Comparison of ENCODE assay signal across 19 mouse cellular contexts in the genomic region with DNA sequence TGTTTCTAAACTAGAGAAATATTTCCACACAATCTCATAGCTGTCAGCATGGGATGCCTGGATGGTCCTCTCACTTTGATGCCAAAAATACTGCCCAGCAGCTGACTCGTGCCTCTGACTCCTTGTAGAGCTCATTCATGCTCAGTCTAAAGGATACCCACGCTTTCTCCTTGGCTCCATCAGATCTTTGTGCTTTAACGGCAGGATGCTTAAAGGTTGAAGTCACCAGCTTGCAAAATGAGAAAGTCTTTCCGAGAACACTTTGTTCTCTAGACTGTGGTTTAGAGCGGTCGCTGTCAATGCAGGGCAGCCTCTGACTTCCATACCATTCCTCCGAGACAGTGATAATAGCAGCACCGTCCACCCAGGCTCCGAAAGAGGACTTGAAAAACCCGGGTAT.
DNase-seq lines count a peak whose midpoint lies in the region; ATAC-seq and TF ChIP-seq lines count a peak whose summit lies in the region.
"Had no signal": no experiment of that assay in that cellular context is flagged by ENCODE, and none has a peak within 500 bp of the region (broad histone marks: within the 10 kb centered on the region; RNA-seq: fewer than 3 reads in every experiment).

No protein-coding gene starts in this region.

- peak; percentile 48 for ATAC-seq in lung, postnatal 0 days
- ATAC-seq in cerebellum, adult (ENCODE audit: insufficient number of reproducible peaks, low FRiP score, low TSS enrichment) = no peak
- ATAC-seq: liver, postnatal 0 days had no signal

- DNase-seq in gastrocnemius, adult 2 months = no peak
- no peak for DNase-seq in gastrocnemius, postnatal 36 days
- peak; percentile 64 for DNase-seq in lung, postnatal 0 days (ENCODE audit: low spot score)
- no peak for DNase-seq in lung, adult 2 months
- no peak for DNase-seq in layer of hippocampus, adult 9-11 months
- DNase-seq: B cell, adult 2 months; cerebellum, adult 18-20 months; gastrocnemius, postnatal 25 days; layer of hippocampus, postnatal 36 days; liver; liver, postnatal 0 days; thymus, adult 2 months had no signal

- no peak for TF ChIP-seq POLR2A in lung, adult 2 months (IDR thresholded peaks at IDR 0.05; ENCODE audit: borderline replicate concordance, extremely low read depth, low read depth, low read length)
- no peak for TF ChIP-seq POLR2A in embryonic fibroblast, embryonic 13.5 days (IDR thresholded peaks at IDR 0.05; ENCODE audit: low read depth, low read length)
- no peak for TF ChIP-seq POLR2A in small intestine, adult 2 months (IDR thresholded peaks at IDR 0.05; ENCODE audit: low read depth, low read length)

- H3K27ac ChIP-seq in gastrocnemius, adult 2 months = peak overlapping the region; percentile 38; the same call in 1 of the 2 replicates
- peak overlapping the region; percentile 32; the same call in 1 of the 2 replicates for H3K27ac ChIP-seq in lung, postnatal 0 days (ENCODE audit: low read length)
- H3K27ac ChIP-seq in embryonic fibroblast, embryonic 13.5 days (ENCODE audit: insufficient read depth, low read length) = peak overlapping the region; percentile 69
- peak overlapping the region; percentile 54 for H3K27ac ChIP-seq in small intestine, adult 2 months (ENCODE audit: insufficient read depth, low read depth, low read length)
- H3K27ac ChIP-seq: embryonic facial prominence, embryonic 12.5 days; hindbrain, embryonic 13.5 days; kidney, embryonic 15.5 days; midbrain, embryonic 13.5 days had no signal

- 0 out of 2 replicates have a peak, but pooled peaks cover 4% of the 10 kb centered on the region for H3K36me3 ChIP-seq in lung, postnatal 0 days (ENCODE audit: insufficient read depth, low read length)
- H3K36me3 ChIP-seq in small intestine, adult 2 months (ENCODE audit: control insufficient read depth, insufficient read depth, low read length) = peaks cover 53% of the 10 kb centered on the region
- H3K36me3 ChIP-seq: hindbrain, embryonic 13.5 days; midbrain, embryonic 13.5 days had no signal

- H3K27me3 ChIP-seq in lung, postnatal 0 days (replicated peaks; ENCODE audit: insufficient read depth, low read length) = no peaks in the 10 kb centered on the region
- no peaks in the 10 kb centered on the region for H3K27me3 ChIP-seq in small intestine, adult 2 months (ENCODE audit: control insufficient read depth, insufficient read depth, low read length)
- H3K27me3 ChIP-seq: embryonic facial prominence, embryonic 12.5 days; hindbrain, embryonic 13.5 days; kidney, embryonic 15.5 days; midbrain, embryonic 13.5 days had no signal

- 60% methylated on average over 10 of the region's 10 CpGs for WGBS in lung, postnatal 0 days
- WGBS in lung, adult 2 months = 56% methylated on average over 10 of the region's 10 CpGs
- 73% methylated on average over 10 of the region's 10 CpGs for whole genome bisulfite sequencing in small intestine, adult 2 months

- H3K4me2 ChIP-seq in lung, postnatal 0 days (replicated peaks; ENCODE audit: low read depth, low read length) = no peak overlapping the region
- H3K4me2 ChIP-seq: embryonic facial prominence, embryonic 12.5 days; hindbrain, embryonic 13.5 days; kidney, embryonic 15.5 days; midbrain, embryonic 13.5 days had no signal

- TF ChIP-seq CTCF in gastrocnemius, adult 2 months (IDR thresholded peaks at IDR 0.05) = no peak
- no peak for TF ChIP-seq CTCF in lung, postnatal 0 days (IDR thresholded peaks at IDR 0.05)
- no peak for TF ChIP-seq CTCF in lung, adult 2 months (IDR thresholded peaks at IDR 0.05; ENCODE audit: insufficient read depth, low read length)
- no peak for TF ChIP-seq CTCF in embryonic fibroblast, embryonic 13.5 days (IDR thresholded peaks at IDR 0.05; ENCODE audit: borderline replicate concordance, insufficient read depth, low read length)
- no peak for TF ChIP-seq CTCF in small intestine, adult 2 months (IDR thresholded peaks at IDR 0.05; ENCODE audit: extremely low read depth, insufficient read length, insufficient replicate concordance, low read depth, low read length)

- H3K4me1 ChIP-seq in lung, postnatal 0 days (ENCODE audit: insufficient read depth, low read depth, low read length) = peaks cover 10% of the 10 kb centered on the region; the same call in 1 of the 2 replicates
- peaks cover 24% of the 10 kb centered on the region for H3K4me1 ChIP-seq in lung, adult 2 months (ENCODE audit: control insufficient read depth, insufficient read depth, low read length)
- H3K4me1 ChIP-seq in embryonic fibroblast, embryonic 13.5 days (ENCODE audit: control insufficient read depth, insufficient read depth, low read length) = peaks cover 12% of the 10 kb centered on the region
- H3K4me1 ChIP-seq in small intestine, adult 2 months (ENCODE audit: control insufficient read depth, insufficient read depth, insufficient read length, low read length) = peaks cover 9% of the 10 kb centered on the region

- intact Hi-C loops in gastrocnemius, adult 2 months (cut with DNase I) = no loop called here
- intact Hi-C loops in gastrocnemius, postnatal 36 days (cut with DNase I) = no loop called here

- TF ChIP-seq EP300 in lung, postnatal 0 days (IDR thresholded peaks at IDR 0.05) = peak; percentile 77

- H3K4me3 ChIP-seq in gastrocnemius, adult 2 months = peak overlapping the region; percentile 58
- no peak overlapping the region for H3K4me3 ChIP-seq in lung, postnatal 0 days (ENCODE audit: low read depth, low read length)
- H3K4me3 ChIP-seq in lung, adult 2 months (replicated peaks; ENCODE audit: extremely low read depth, low read depth, low read length) = no peak overlapping the region
- no peak overlapping the region for H3K4me3 ChIP-seq in embryonic fibroblast, embryonic 13.5 days (ENCODE audit: insufficient read depth, low read length)
- no peak overlapping the region for H3K4me3 ChIP-seq in small intestine, adult 2 months (ENCODE audit: low read depth, low read length)
- H3K4me3 ChIP-seq: embryonic facial prominence, embryonic 12.5 days; hindbrain, embryonic 13.5 days; kidney, embryonic 15.5 days; midbrain, embryonic 13.5 days had no signal

- H3K9me3 ChIP-seq in lung, postnatal 0 days (ENCODE audit: low read length) = no peaks in the 10 kb centered on the region
- H3K9me3 ChIP-seq: embryonic facial prominence, embryonic 12.5 days; hindbrain, embryonic 13.5 days; kidney, embryonic 15.5 days; midbrain, embryonic 13.5 days had no signal

- no peak overlapping the region for H3K9ac ChIP-seq in lung, postnatal 0 days (replicated peaks; ENCODE audit: low read depth)
- H3K9ac ChIP-seq: embryonic facial prominence, embryonic 12.5 days; hindbrain, embryonic 13.5 days; kidney, embryonic 15.5 days; liver, postnatal 0 days; midbrain, embryonic 13.5 days had no signal
